Mouse (Mus musculus): ENCODE results near the gene Ptprm. TPM values are rescaled to one million over a fixed set of nuclear protein-coding genes. Genes with fewer than 3 reads are reported as not detected.
A peak's percentile ranks its signal among the peaks of the same experiment; 100 is the strongest.

The Ptprm gene
- total RNA-seq, 2 experiments from 2014 or later: 27.3 to 31.9 TPM

- no peak for DNase-seq (ENCODE audit: low spot score in 2 of 2)
These were observed 666.1 kb downstream of the Ptprm start for GRCm38 (mm10) chr17:66688179-66688578.

- DNase-seq (ENCODE audit: low spot score in 2 of 2): no peak
These were observed 666.7 kb downstream of the Ptprm start for GRCm38 (mm10) chr17:66687543-66687942.

DNA sequence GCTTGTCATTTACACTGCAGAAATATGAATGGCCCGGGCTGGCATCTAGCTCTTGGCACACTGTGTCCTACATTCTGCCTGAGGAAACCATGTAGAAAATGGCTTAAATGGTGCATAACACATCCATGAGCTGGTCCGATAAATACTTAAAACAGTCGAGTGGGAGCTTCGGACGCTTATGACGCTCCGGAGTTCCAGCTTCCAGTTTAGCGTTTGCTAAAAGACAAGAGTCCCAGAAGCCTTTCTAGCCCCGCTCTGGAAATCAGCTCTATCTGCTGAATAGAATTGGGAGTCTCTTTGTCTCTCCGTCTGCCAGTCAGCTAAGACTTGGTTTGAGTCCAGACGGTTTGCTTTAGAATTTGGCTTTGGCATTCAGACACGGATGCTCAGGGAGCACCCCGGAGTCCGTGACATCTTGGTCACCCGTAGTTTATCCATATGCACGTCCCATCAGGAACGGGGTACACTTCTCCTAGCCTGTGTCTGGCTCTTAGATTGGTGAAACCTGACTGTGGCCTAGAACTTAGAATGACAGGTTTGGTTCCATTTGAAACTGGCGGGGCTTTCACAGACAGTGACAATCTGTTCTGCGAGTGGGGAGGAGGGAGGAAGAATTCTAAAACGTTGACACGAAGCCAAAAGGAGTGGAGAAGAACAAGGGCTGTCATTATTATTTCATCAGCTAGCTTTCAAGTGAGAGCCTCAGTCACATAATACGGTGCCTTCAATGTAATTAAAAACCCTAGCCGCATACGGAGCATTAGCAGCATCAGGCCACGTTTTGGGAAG lies 667.4 kb downstream of the Ptprm start:
- DNase-seq (ENCODE audit: low spot score in 2 of 2): peak; percentile 23 to 28

- DNase-seq (ENCODE audit: low spot score in 2 of 2): no peak
These were observed 670.8 kb downstream of the Ptprm start for GRCm38 (mm10) chr17:66683411-66683810.

DNA sequence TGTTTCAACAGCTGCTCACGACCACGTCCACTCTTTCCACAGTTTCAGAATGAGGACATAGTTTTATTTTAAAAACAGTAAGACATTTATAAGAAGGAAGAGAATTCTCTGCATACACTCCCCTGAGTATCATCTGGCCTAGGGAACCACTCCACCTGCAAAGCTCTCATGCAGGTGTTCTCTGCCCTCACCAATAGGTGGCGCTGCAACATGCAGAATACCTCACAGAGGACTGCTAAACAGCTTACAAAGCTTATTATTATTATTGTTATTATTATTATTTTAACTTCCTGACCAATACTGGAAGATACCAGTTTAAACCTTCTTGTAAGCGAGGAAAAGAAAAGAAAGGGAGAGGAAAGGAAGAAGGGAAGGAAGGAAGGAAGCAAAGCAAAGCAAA lies 673.6 kb downstream of the Ptprm start:
- peak; percentile 58 to 70 for DNase-seq (ENCODE audit: low spot score in 2 of 2)

DNA sequence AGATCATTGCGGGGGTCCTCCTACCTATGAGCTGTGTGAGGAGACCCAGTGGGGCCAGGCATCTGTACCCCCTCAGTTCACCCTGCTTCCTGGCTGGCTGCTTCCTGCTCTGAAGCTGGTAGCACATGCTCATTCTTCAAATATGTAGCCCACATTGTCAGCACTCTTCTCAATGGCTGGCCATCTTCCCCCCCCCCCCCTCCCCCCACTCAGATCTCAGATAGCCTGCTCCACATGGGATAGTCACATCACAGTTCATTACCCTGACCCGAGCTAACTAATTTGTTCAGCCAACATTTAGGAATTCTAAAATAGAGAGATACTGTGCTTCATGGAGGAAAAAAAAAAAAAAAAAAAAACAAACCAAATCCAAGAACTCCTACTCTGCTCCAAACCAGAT lies 679.6 kb downstream of the Ptprm start:
- no peak for DNase-seq (ENCODE audit: low spot score in 2 of 2)

DNA sequence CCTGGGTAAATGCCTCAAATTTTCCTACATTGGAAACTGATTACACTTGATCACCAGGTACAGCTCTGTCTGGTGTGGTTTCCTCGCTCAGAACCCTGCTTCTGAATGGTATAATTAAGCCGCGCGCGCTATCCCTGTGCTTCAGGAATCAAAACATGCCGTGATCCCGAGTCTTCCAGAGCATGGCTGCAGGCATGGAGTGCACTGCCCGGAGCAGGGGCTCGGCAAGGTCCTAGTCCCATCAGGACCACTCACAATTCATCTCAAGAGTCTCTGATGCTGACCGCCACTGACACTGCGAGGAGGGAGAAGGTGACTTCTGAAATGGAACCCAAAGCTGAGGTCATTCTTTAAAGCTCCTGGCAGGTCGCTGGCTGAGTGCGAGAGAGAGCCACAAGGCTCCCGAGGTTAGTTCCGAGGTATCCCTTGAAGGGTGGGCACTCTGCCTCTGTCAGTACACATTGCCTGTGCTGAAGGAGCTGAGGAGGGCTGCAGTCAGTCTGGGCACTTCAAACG lies 682.5 kb downstream of the Ptprm start:
- DNase-seq (ENCODE audit: low spot score in 2 of 2): no peak

DNA sequence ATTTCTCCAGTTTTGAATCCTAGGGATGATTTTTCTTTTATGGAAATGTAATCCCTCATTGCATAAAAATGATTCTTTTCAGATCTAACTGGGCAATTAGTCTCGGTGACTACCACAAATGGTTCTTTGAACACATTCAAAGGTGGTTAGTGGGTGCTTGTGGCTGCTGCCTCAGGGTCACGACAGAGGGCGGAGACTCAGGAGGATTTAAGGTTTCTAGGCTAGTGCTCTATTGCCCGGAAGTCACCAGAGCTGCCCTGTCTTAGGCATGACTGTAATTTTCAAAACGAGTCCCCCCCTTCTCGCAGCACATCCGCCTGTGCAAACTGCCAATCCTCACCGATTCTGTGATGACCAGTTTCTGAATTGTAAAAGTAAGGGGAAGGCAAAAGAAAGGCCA lies 683.0 kb downstream of the Ptprm start:
- no peak for DNase-seq (ENCODE audit: low spot score in 2 of 2)

DNA sequence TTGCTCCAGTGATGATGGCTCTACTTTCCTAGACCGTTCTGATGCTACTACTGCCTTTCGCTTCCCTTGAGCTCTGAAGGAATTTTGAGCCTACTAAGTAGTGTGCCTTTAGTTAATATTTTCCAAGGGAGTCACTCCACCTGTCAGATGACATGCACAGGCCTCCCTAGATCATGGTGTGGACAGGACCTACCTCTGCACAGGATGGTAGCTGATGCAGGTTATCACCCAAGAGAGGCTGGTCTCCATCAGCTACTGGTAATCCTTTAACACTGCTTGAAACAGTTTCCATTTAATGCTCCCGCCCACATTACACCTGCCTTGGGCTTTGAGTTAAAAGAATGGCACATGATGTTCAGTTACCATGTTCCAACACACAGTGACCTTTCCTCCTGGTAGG lies 688.5 kb downstream of the Ptprm start:
- DNase-seq (ENCODE audit: low spot score in 2 of 2): no peak

- no peak for DNase-seq (ENCODE audit: low spot score in 2 of 2)
These were observed 689.0 kb downstream of the Ptprm start for GRCm38 (mm10) chr17:66665201-66665756.

GRCm38 (mm10) chr17:66664796-66665195 lies 689.5 kb downstream of the Ptprm start:
- DNase-seq (ENCODE audit: low spot score in 2 of 2): no peak

- no peak for DNase-seq (ENCODE audit: low spot score in 2 of 2)
These were observed 695.0 kb downstream of the Ptprm start for GRCm38 (mm10) chr17:66659242-66659641.

GRCm38 (mm10) chr17:66637951-66638722 lies 716.1 kb downstream of the Ptprm start:
- no peak for DNase-seq (ENCODE audit: low spot score in 2 of 2)

GRCm38 (mm10) chr17:66619996-66620656 lies 734.1 kb downstream of the Ptprm start:
- no peak for DNase-seq (ENCODE audit: low spot score in 2 of 2)

DNA sequence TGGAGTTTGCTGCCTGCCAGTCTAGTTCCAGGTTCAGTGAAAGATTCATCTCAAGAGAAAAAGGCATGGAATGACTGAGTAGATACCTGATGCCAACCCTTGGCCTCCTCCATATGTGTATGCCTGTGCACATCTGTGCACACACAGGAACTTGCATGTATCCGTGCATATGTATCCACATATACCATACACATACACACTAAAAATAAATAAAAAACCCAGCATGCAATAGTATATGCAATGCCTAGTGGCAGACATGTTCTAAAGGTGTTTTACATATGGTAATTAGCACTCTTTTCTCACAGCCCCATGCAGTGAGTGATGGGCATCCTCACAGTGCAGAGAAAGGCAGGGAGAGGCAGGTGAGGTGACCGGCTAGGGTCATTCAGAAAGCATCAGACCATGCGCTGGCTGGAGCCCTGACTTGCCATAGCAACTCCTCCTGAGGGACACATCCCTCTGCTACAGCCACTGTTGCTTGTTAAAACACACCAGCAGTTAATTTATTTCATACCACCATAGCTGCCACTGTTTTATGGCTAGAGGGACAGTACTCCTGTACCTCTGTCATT lies 734.9 kb downstream of the Ptprm start:
- DNase-seq (ENCODE audit: low spot score in 2 of 2): no peak

Small RNAs within 50 kb of the gene (microRNA-seq; reads per million reads assigned to microRNA genes)
- 0 to 0.20 reads per million in 2 experiments for gene Mir5709
